Mouse (Mus musculus) liver (tissue): ENCODE measurements around the gene Erp29.
A peak's percentile ranks its signal among the peaks of the same experiment; 100 is the strongest.

Experiments
- DNase-seq: peaks from one replicate; pipeline ENCODE4 v3.0.0-alpha.2; 2020; ENCODE audit warnings: mixed read lengths

Gene Erp29

GRCm38 (mm10) chr5:121452026-121452869 lies at the start of gene Erp29:
TSS of gene Erp29 (minus strand) at chr5:121452506.
- peak; percentile 99 for DNase-seq

DNA sequence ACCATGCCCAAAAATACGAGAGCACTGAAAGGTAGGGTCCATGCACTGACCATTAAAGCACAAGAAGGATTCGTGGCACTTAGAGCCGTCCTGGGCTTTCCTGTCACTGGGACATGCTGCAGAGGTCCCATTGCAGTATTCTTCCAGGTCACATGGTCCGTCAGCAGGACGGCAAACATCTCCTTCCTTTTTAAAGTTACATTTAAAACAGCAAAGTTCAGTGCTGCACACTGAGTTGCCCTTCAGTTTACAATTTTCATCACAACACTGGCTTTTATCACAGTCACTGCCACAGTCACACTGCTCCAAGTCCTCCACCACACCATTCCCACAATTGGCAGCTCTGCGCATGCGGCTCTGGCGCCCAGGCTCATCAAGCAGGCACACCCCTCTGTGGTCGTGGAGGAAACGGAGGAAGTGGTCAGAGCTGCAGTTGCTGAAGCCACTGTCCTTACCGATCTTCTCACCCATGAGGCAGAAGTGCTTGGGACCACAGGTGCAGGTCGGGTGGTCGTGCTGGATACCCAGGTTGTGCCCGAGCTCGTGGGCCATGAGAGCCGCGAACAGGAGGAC lies 49.2 kb upstream of the Erp29 start:
- peak; percentile 24 for DNase-seq

GRCm38 (mm10) chr5:121500719-121501118 lies 48.4 kb upstream of the Erp29 start:
- DNase-seq = peak; percentile 25

- no peak for DNase-seq
These were observed 41.0 kb upstream of the Erp29 start for GRCm38 (mm10) chr5:121493305-121493704.

DNA sequence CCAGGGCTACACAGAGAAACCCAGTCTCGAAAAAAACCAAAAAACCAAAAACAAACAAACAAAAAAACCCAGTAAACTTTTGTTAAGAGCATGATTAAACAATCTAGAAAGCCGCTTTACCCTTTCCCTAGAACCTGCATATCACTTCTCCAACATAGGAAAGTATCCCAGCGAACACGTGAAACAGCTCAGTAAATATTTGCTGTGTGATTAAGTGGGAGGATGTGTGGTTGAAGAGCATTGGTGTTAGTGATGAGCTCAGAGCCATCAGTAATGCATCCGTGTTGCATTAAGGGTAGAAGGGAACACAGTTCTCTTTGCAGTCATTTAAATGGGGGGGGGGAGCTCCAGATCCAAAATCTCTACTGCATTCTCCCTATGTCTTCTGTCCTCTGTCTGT lies 32.5 kb upstream of the Erp29 start:
- DNase-seq = no peak

GRCm38 (mm10) chr5:121477680-121478079 lies 25.4 kb upstream of the Erp29 start:
- peak; percentile 25 for DNase-seq

- no peak for DNase-seq
These were observed 23.7 kb upstream of the Erp29 start for GRCm38 (mm10) chr5:121476040-121476439.

DNA sequence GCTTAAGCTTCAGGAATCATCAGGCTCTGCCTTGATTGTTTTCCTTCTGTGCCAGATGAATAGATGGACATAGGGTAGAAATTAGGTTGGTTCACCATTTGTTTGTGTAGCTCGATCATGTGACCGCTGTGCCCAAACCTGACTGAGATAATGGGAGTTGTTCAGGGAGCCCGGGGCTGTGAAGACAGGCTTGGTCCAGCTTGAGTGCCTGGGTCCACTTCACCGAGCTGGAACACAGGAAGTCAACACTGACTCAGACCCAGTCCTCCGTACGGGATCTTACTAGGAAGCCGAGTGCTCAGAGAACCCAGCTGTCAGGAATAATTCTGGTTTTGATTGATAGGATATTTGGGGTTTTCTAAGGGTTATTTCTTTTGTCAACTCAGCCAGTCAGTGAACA lies 22.3 kb upstream of the Erp29 start:
- DNase-seq = no peak

GRCm38 (mm10) chr5:121472411-121472810 lies 20.1 kb upstream of the Erp29 start:
- no peak for DNase-seq

- no peak for DNase-seq
These were observed 17.3 kb upstream of the Erp29 start for GRCm38 (mm10) chr5:121469566-121469965.

DNA sequence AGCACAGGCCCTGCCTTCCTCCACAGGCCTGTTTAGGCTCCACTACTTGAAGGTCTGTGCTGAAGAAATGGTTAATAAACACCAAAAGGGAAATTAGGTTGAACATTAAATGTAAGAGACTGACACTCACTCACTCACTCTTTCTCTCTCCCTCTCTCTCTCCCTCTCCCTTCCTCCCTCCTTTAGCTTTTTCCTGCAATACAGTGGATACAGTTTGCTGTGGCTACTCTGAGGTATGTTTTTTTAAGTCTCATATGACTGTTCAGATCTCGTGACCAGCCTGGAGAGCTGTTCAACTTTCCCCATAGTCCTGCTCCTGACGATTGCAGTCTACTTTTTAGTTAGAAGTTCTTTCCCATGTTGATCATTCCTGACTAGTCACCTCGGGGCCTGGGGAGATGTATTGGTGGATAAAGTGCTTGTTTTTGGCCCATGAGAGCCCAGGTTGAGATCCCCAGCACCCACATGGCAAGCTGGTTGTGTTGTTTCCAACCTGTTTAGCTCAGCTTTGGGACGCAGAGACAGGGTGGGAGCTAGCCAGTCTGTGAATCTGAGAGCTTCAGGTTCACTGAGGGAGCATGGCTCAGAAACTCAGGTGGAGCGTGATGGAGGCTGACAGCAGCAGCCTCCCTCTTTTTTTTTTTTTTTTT lies 11.4 kb upstream of the Erp29 start:
- DNase-seq = no peak

DNA sequence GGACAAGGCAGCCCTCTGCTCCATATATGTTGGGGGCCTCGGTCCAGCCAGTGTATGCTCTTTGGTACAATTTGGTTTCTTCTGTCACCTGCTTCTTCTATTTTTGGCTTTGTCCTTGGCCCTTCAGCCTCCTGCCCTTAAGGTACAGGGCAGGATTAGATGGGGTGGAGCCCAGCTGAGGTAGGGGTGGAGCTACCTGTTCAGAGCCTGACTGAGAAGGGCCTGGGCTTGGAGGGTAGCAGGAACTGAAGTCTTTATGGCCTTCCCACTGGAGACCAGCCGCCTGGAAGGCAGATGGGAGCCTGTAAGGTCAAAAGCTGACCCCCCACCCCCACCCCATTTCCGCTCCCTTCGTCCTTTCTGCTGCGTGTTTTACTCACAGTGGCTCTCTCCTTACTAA lies 10.7 kb upstream of the Erp29 start:
- DNase-seq = peak; percentile 41

GRCm38 (mm10) chr5:121462171-121462502 lies 9.8 kb upstream of the Erp29 start:
- no peak for DNase-seq

- no peak for DNase-seq
These were observed 9.2 kb upstream of the Erp29 start for GRCm38 (mm10) chr5:121461339-121462170.

DNA sequence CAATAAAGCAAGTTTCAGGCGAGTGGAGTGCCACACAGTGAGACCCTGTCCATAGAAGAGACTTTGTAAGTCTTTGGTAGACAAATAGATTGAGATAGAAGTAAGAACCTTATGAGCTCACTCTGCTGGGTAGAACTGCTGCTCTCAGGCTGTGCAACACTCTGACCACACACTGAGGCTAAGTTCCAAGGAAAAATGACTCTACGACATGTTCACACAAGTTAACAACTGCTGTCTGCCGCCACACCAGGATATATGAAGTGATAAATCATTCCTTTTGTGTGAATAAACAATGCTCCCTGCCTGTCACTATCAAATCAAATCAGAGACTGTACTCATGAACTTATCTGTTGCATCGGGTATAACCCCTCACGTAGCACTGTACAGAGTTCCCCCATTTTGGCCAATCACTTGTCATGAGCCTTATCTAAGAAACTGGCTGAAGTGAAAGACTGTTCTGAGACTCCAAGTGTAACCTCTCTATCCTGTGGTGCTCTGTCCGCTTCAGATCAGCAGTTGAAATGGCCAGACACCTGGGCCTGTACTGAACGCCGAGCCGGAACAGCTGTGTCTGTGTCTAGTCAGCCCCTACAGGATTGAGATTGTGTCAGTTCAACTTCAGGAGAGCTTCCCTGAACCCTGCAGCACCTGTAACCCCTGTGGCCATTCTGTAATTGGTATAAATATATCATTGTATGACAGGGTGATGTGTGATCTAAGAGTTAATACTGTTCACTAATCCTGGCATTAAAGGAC lies 3.4 kb upstream of the Erp29 start:
- no peak for DNase-seq

DNA sequence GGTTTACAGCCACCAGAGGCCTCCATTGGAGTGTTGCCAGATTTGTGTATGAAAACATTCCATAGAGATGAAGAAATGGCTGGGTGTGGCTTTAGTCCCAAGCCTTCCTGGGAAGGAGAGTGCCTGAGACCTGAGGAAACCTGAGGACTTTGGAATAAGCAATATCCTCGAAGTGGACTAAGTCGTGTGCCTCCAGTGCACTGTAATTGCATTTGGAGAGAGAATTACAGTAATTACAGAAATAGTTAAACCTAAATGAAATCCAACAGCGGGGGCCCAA lies 2.1 kb upstream of the Erp29 start:
- DNase-seq = no peak

DNA sequence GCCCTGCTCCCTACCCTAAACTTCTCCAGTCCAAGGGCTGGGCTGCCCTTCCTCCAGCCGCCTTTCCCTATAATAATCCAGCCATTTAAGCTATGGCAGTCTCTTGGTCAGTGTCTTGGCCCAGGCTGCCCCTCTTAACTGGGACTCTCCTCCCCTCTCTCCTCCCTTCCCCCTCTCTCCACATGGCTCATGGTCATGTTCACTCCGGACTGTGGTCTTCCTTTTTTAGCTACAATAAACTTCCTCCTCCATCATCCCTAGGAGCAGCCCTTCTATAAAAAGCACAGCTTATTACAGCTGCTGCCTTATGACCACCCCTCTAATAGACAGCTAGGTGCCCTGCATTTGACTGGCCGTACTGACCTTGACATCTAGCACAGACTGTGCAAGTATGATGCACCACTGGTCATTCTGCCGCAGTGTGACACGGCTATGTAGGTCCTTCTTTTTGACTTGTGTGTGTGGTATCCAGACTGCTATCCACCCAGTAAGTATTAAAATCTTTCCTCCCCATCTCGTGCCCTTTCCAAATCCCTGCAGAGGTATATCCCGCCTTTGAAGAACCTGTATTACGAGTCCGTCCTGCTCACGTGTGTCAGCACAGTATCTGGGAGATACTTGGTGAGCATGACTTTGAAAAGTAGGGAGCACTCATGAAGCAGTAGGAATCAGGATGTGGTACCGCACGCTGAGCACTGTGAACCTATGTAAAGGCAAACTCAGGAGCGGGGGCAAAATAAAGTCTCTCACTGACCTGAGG lies 1.6 kb upstream of the Erp29 start:
- no peak for DNase-seq

- no peak for DNase-seq
These were observed 600 bp upstream of the Erp29 start for GRCm38 (mm10) chr5:121452906-121453305.

DNA sequence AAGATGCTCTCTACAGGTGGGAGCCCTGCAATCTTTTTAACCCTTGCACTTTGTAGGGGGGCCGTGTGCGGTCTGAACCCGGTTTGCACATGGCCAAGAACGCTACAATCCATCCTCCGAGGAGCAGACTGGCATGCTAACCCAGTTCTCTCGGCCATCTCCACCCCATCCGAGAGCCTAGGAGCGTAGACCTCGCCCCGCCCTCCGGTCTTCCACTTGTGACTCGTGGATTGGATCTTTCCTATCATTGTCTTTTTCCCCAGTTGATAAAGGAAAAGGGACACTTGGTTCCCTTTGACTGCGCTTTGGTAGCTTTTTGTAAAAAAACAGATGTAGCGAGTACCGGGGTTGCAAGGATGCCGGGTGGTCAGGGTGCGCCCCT lies 671 bp downstream of the Erp29 start, which contains the start of gene Tmem116:
Gene Tmem116, plus strand, starts transcription at position 250 of the 382 bp plus-strand sequence.
- DNase-seq = peak; percentile 81

DNA sequence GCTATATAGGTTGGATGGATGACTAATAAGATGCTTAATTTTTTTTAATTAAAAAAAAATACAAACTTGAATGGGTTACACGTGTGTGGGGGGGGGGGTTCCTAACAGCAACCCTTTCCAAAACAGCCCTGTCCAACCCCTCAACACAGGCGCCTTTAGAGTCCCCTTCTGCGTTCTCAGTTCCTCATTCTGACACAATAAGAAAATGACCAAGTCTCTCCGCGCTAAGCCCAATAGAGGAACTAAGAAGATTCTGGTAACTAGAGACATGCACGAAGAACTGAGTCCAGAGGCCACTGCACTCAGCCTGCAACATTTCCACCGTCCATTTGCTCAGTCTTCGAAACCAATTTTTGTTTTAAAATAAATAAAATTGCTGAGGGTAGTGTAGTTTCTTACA lies 1.1 kb downstream of the Erp29 start:
- DNase-seq = no peak

DNA sequence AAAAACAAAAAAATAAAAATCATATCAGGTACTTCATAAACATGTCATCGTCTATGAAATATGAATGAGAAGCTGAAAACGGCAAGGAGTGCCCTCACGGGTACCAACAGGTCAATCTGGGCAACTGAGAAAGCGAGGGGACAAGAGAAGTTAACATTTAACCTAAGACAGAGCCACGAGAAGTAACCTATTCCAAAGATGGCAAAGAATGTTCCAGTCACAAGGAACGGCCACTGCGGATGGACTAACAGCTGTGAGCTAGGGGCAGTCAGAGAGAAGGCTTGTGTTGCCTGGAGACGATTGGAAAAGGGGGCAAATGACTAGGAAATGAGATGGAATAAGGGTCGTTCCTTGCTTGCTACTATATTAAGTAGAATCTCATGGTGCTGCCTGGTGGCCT lies 1.8 kb downstream of the Erp29 start:
- no peak for DNase-seq

DNA sequence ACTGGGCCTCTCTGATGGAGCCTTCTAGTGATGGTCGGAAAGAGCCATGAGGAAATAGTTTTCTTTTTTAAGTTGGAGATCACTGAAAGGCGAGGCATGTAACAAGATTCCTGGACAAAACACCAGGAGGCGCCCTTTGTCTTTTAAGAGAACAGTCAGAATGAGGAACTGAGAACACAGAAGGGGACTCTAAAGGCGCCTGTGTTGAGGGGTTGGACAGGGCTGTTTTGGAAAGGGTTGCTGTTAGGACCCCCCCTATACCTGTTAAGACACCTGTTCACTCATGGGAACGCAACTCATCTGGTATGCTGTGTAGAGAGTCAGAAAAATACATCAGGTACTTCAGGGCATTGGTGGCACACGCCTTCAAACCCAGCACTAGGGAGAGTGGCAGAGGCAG lies 2.3 kb downstream of the Erp29 start:
- peak; percentile 65 for DNase-seq
